Mouse (Mus musculus) C2C12 (cell line): ENCODE data around the gene Kcnq4.

ENCODE experiments used
- CTCF ChIP-seq: IDR thresholded peaks from one replicate; pipeline ENCODE4 v1.5.1; 2011; ENCODE audit not compliant: control insufficient read depth, insufficient read depth, insufficient read length
- MAX ChIP-seq: IDR thresholded peaks from one replicate; pipeline ENCODE4 v1.6.1; 2011; ENCODE audit warnings: mild to moderate bottlenecking, control low read depth
- USF1 ChIP-seq: IDR thresholded peaks from one replicate; pipeline ENCODE4 v1.6.1; 2011; ENCODE audit warnings: low read depth, mild to moderate bottlenecking, control low read depth, moderate library complexity

DNA sequence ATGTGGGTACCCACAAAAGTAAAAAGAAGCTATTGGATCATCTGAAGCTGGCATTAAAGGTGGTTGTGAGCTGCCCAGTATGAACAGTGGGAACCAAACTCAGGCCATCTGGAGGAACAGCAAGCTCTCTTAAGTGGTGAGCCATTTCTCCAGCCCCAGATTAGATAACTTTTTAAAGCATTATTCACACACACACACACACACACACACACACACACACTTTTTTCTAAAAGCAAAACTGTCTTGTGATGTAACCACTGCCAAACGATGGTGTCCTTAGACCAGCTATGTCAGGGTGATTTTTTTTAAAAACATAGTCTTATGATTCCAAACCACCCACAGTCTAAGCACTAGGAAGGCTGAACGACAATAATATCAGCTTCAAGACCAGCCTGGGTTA lies 83.8 kb downstream of the Kcnq4 start:
- TF ChIP-seq USF1 (no peak), CTCF (no peak), MAX (no peak)
